Mouse (Mus musculus) heart, embryonic 12.5 days (tissue): ENCODE measurements around the gene Trank1. TPM values are rescaled to one million over a fixed set of nuclear protein-coding genes. Genes with fewer than 3 reads are reported as not detected.
A peak's percentile ranks its signal among the peaks of the same experiment; 100 is the strongest.

Source experiments
- ATAC-seq: fragments of 200-750 bp; cut with Nextera tagmentation; 2 replicates; pipeline ENCODE4 v1.8.0; 2017; ENCODE audit warnings: moderate TSS enrichment, moderate library complexity; ENCODE audit not compliant: insufficient number of reproducible peaks, low FRiP score
- H3K27ac ChIP-seq: fragments of 300-500 bp; sonication (generic); 2 replicates; pipeline ENCODE4 v1.5.1; 2016; ENCODE audit warnings: mild to moderate bottlenecking, moderate library complexity; ENCODE audit not compliant: poor library complexity, severe bottlenecking
- H3K27me3 ChIP-seq: fragments of 300-500 bp; sonication (generic); replicated peaks from 2 replicates; pipeline ENCODE4 v1.6.1; 2016; ENCODE audit warnings: mild to moderate bottlenecking, moderate library complexity
- H3K36me3 ChIP-seq: fragments of 300-500 bp; sonication (generic); 2 replicates; pipeline ENCODE4 v1.6.1; 2016; ENCODE audit warnings: mild to moderate bottlenecking, moderate library complexity
- H3K4me1 ChIP-seq: fragments of 300-500 bp; sonication (generic); replicated peaks from 2 replicates; pipeline ENCODE4 v1.6.1; 2016; ENCODE audit warnings: mild to moderate bottlenecking
- H3K4me2 ChIP-seq: fragments of 300-500 bp; sonication (generic); 2 replicates; pipeline ENCODE4 v1.6.1; 2016; ENCODE audit warnings: mild to moderate bottlenecking, moderate library complexity
- H3K4me3 ChIP-seq: fragments of 300-500 bp; sonication (generic); 2 replicates; pipeline ENCODE4 v1.5.1; 2016; ENCODE audit warnings: mild to moderate bottlenecking
- H3K9ac ChIP-seq: fragments of 300-500 bp; sonication (generic); 2 replicates; pipeline ENCODE4 v1.6.1; 2016; ENCODE audit warnings: mild to moderate bottlenecking, moderate library complexity
- H3K9me3 ChIP-seq: fragments of 300-500 bp; sonication (generic); replicated peaks from 2 replicates; pipeline ENCODE4 v1.6.1; 2016; ENCODE audit warnings: mild to moderate bottlenecking, moderate library complexity
- WGBS: fragments of 180-500 bp; shearing (Covaris S2); methylation state at CpG from one replicate; pipeline ENCODE4 v1.1.7; 2016; 5-methylcytosine and 5-hydroxymethylcytosine counted together
- polyA plus RNA-seq: library from polyadenylated mRNA; unstranded; fragments of >200 nt; fragmentation: Nextera tagmentation; extraction: Ambion mirVana; gene quantifications from 2 replicates; pipeline ENCODE4 v1.2.1, GENCODE M21; 2016

The Trank1 gene
- polyA plus RNA-seq, 1 experiment from 2014 or later = 0.03 TPM

GRCm38 (mm10) chr9:111285676-111286075 is 25.9 kb upstream of the Trank1 start:
- ATAC-seq = no peak
- H3K9ac ChIP-seq = no peak overlapping the region
- no peak overlapping the region for H3K4me3 ChIP-seq
- no peaks in the 10 kb centered on the region for H3K27me3 ChIP-seq
- H3K9me3 ChIP-seq = no peaks in the 10 kb centered on the region
- H3K4me1 ChIP-seq = peaks cover 15% of the 10 kb centered on the region
- H3K27ac ChIP-seq = no peak overlapping the region
- H3K4me2 ChIP-seq = no peak overlapping the region; the same call in 1 of the 2 replicates
- no peaks in the 10 kb centered on the region for H3K36me3 ChIP-seq
- WGBS = 12% methylated on average over 5 of the region's 5 CpGs

- Histone ChIP-seq H3K4me3 (no peak overlapping the region), H3K27me3 (no peaks in the 10 kb centered on the region), H3K4me2 (no peak overlapping the region), H3K9ac (no peak overlapping the region), H3K9me3 (no peaks in the 10 kb centered on the region), H3K36me3 (no peaks in the 10 kb centered on the region), H3K4me1 (peaks cover 15% of the 10 kb centered on the region), H3K27ac (no peak overlapping the region)
- ATAC-seq = no peak
- WGBS = 69% methylated on average over 2 of the region's 2 CpGs
Observed at GRCm38 (mm10) chr9:111286468-111286867, 25.1 kb upstream of the Trank1 start.

GRCm38 (mm10) chr9:111287956-111288355 is 23.6 kb upstream of the Trank1 start:
- H3K4me1 ChIP-seq = peaks cover 12% of the 10 kb centered on the region
- WGBS = 85% methylated on average over 4 of the region's 4 CpGs
- H3K9ac ChIP-seq = no peak overlapping the region
- H3K36me3 ChIP-seq = no peaks in the 10 kb centered on the region
- no peak for ATAC-seq
- H3K4me2 ChIP-seq = no peak overlapping the region
- H3K27me3 ChIP-seq = no peaks in the 10 kb centered on the region
- no peak overlapping the region for H3K27ac ChIP-seq
- no peaks in the 10 kb centered on the region for H3K9me3 ChIP-seq
- H3K4me3 ChIP-seq = no peak overlapping the region

- no peaks in the 10 kb centered on the region for H3K36me3 ChIP-seq
- no peak overlapping the region for H3K9ac ChIP-seq
- peak overlapping the region; percentile 38 for H3K4me2 ChIP-seq
- H3K27me3 ChIP-seq = no peaks in the 10 kb centered on the region
- 0 out of 2 replicates have a peak, but pooled peaks have one; percentile 22 for ATAC-seq
- H3K4me1 ChIP-seq = peaks cover 12% of the 10 kb centered on the region
- WGBS = 51% methylated on average over 9 of the region's 9 CpGs
- H3K27ac ChIP-seq = no peak overlapping the region
- no peaks in the 10 kb centered on the region for H3K9me3 ChIP-seq
- 0 out of 2 replicates have a peak overlapping the region, but pooled peaks have one; percentile 2 for H3K4me3 ChIP-seq
Observed at GRCm38 (mm10) chr9:111289294-111289831, 22.2 kb upstream of the Trank1 start.

DNA sequence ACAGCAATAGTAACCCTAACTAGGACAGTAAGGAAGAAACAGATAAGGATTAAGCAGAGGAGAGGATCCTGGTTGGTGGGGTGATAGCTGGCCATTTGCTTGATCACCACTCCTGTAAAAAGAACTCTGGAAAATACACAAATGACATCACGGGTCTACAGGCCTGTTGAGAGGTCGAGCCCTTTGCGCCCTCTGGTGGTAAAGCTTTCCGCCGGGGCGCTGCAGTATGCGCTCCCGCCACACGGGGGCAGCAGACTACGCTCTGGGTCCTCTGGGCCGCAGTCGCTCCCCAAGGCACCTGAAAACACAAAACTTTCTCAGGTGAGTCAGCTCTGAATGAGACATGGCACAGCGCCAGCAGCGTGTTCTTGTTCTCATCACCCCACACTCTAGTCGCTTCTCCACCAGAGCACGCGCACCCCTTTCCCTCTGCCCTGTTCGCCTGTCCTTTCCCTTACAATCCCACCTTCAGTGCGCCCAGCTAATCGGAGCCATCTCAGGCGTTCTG is 21.7 kb upstream of the Trank1 start:
- H3K4me3 ChIP-seq = 0 out of 2 replicates have a peak overlapping the region, but pooled peaks have one; percentile 2
- peaks cover 12% of the 10 kb centered on the region for H3K4me1 ChIP-seq
- H3K36me3 ChIP-seq = no peaks in the 10 kb centered on the region
- H3K27ac ChIP-seq = no peak overlapping the region
- no peak overlapping the region for H3K9ac ChIP-seq
- WGBS = 14% methylated on average over 21 of the region's 21 CpGs
- H3K27me3 ChIP-seq = no peaks in the 10 kb centered on the region
- no peaks in the 10 kb centered on the region for H3K9me3 ChIP-seq
- ATAC-seq = peak; percentile 67
- peak overlapping the region; percentile 38 for H3K4me2 ChIP-seq

DNA sequence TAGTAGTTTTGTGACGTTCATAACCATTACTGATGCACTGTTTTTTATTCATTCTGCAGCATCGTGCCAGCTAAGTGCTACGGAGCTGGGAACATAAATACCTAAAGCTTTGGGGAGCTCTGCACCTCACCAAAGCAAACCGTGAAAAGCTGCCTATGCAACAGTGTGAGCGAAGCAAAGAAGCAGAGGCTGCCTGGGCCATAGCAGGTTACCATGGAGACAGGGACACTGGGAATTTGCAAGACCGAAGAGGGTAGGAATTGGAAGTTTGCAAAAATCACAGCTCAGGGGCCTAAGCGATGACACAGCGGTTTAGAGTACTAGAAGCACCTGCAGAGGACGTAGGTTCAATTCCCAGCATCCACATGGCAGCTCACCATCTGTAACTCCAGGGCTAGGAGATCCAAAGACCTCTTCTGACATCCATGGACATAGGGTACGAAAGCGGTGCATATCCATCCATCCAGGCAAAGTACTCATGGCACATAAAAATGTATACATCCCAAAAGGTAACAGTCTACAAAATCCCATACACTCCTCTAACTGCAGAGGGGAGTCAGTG is 20.9 kb upstream of the Trank1 start:
- WGBS = 75% methylated on average over 11 of the region's 11 CpGs
- no peak overlapping the region for H3K9ac ChIP-seq
- H3K4me2 ChIP-seq = no peak overlapping the region
- H3K27me3 ChIP-seq = no peaks in the 10 kb centered on the region
- H3K36me3 ChIP-seq = no peaks in the 10 kb centered on the region
- no peak overlapping the region for H3K4me3 ChIP-seq
- H3K9me3 ChIP-seq = no peaks in the 10 kb centered on the region
- H3K27ac ChIP-seq = no peak overlapping the region
- no peak for ATAC-seq
- peaks cover 9% of the 10 kb centered on the region for H3K4me1 ChIP-seq

DNA sequence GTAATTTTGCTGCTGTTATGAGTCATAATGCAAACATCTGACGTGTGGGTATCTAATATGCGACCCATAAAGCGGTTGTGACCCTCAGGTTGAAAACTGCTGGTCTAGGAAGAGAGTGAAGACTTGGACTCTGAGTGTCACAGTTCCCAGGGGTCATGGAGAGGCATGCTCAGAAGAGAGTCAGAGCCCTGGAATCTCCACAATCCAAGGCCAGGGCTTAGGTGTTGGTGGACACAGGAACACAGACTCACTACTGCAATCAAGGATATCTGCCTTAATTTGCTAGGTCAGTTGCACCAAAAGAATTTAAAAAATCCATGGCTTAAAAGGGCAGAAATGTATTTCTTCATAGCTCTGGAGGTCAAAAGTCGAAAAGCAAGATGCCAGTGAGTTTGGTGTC is 18.3 kb upstream of the Trank1 start:
- ATAC-seq = no peak
- H3K27ac ChIP-seq = no peak overlapping the region
- peaks cover 3% of the 10 kb centered on the region; the same call in 1 of the 2 replicates for H3K4me1 ChIP-seq
- 73% methylated on average over 4 of the region's 4 CpGs for WGBS
- no peak overlapping the region for H3K4me3 ChIP-seq
- no peaks in the 10 kb centered on the region for H3K9me3 ChIP-seq
- no peaks in the 10 kb centered on the region for H3K27me3 ChIP-seq
- no peak overlapping the region for H3K9ac ChIP-seq
- H3K36me3 ChIP-seq = no peaks in the 10 kb centered on the region
- H3K4me2 ChIP-seq = no peak overlapping the region

- no peak overlapping the region for H3K4me2 ChIP-seq
- no peak overlapping the region for H3K4me3 ChIP-seq
- no peaks in the 10 kb centered on the region for H3K27me3 ChIP-seq
- ATAC-seq = no peak
- no peaks in the 10 kb centered on the region for H3K9me3 ChIP-seq
- no peaks in the 10 kb centered on the region for H3K4me1 ChIP-seq
- H3K9ac ChIP-seq = no peak overlapping the region
- H3K36me3 ChIP-seq = no peaks in the 10 kb centered on the region
- 81% methylated on average over 6 of the region's 6 CpGs for WGBS
- H3K27ac ChIP-seq = no peak overlapping the region
Observed at GRCm38 (mm10) chr9:111294911-111295310, 16.6 kb upstream of the Trank1 start.

GRCm38 (mm10) chr9:111295323-111295722 is 16.2 kb upstream of the Trank1 start:
- H3K4me1 ChIP-seq = no peaks in the 10 kb centered on the region
- no peak overlapping the region for H3K27ac ChIP-seq
- H3K27me3 ChIP-seq = no peaks in the 10 kb centered on the region
- H3K4me3 ChIP-seq = no peak overlapping the region
- ATAC-seq = no peak
- 66% methylated on average over 2 of the region's 2 CpGs for WGBS
- no peaks in the 10 kb centered on the region for H3K9me3 ChIP-seq
- no peak overlapping the region for H3K9ac ChIP-seq
- H3K4me2 ChIP-seq = no peak overlapping the region
- no peaks in the 10 kb centered on the region for H3K36me3 ChIP-seq

DNA sequence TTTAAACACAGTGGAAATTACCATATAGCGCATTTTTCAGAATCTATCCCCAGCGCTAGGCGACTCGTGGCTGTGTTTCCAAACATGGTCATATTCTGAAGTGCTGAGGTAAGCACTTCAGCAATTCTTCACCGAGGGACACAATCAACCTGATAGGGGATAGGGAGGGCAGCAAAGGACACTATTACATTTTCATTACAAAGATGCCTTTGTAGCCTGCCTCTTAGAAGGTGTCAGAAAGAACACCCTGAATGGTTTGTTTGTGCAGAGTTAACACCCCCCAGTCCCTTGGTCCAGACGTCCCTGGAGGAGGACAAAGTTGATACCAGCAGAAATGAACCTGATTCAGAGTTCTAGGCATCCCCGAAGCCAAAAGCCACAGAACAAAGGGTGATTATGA is 15.1 kb upstream of the Trank1 start:
- H3K9me3 ChIP-seq = no peaks in the 10 kb centered on the region
- H3K4me2 ChIP-seq = no peak overlapping the region
- H3K9ac ChIP-seq = no peak overlapping the region
- ATAC-seq = no peak
- H3K4me3 ChIP-seq = no peak overlapping the region
- WGBS = 64% methylated on average over 7 of the region's 7 CpGs
- no peaks in the 10 kb centered on the region for H3K27me3 ChIP-seq
- H3K27ac ChIP-seq = no peak overlapping the region
- no peaks in the 10 kb centered on the region for H3K4me1 ChIP-seq
- H3K36me3 ChIP-seq = no peaks in the 10 kb centered on the region

DNA sequence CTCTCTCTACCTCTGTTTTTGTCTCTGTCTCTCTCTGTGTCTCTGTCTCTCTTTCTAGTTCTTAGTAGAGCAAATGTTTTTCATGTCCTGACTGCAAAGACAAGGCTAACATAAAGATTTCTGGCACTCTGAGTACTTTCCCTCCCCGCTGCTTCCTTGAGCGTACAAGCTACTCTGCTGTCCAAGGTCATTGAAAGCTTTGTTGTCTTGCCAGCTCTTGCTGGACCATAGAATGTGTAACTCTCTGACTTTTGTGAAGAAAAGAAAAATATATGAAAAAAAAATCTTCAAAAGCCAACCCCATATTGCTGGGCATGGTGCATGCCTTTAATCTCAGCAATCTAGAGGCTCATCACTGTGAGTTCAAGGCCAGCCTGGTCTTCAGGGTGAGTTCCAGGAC is 12.9 kb upstream of the Trank1 start:
- Histone ChIP-seq H3K4me1 (no peaks in the 10 kb centered on the region), H3K4me2 (no peak overlapping the region), H3K9ac (no peak overlapping the region), H3K27me3 (0 out of 2 replicates have a peak, but pooled peaks cover 10% of the 10 kb centered on the region), H3K36me3 (no peaks in the 10 kb centered on the region), H3K9me3 (no peaks in the 10 kb centered on the region), H3K4me3 (no peak overlapping the region), H3K27ac (no peak overlapping the region)
- 82% methylated on average over 2 of the region's 2 CpGs for WGBS
- no peak for ATAC-seq
